Mouse (Mus musculus) adrenal gland, postnatal 14 days (tissue): ENCODE measurements around the gene Fadd. TPM values are rescaled to one million over a fixed set of nuclear protein-coding genes. Genes with fewer than 3 reads are reported as not detected.
A peak's percentile ranks its signal among the peaks of the same experiment; 100 is the strongest.

Experiments
- DNase-seq: peaks from one replicate; pipeline ENCODE4 v3.0.0; 2021; ENCODE audit warnings: mixed read lengths
- total RNA-seq: library from RNA; stranded (reverse); gene quantifications from 2 replicates; pipeline ENCODE4 v1.2.3, GENCODE M21; 2021

Gene Fadd
- total RNA-seq, 1 experiment from 2014 or later = 9.1 TPM

DNA sequence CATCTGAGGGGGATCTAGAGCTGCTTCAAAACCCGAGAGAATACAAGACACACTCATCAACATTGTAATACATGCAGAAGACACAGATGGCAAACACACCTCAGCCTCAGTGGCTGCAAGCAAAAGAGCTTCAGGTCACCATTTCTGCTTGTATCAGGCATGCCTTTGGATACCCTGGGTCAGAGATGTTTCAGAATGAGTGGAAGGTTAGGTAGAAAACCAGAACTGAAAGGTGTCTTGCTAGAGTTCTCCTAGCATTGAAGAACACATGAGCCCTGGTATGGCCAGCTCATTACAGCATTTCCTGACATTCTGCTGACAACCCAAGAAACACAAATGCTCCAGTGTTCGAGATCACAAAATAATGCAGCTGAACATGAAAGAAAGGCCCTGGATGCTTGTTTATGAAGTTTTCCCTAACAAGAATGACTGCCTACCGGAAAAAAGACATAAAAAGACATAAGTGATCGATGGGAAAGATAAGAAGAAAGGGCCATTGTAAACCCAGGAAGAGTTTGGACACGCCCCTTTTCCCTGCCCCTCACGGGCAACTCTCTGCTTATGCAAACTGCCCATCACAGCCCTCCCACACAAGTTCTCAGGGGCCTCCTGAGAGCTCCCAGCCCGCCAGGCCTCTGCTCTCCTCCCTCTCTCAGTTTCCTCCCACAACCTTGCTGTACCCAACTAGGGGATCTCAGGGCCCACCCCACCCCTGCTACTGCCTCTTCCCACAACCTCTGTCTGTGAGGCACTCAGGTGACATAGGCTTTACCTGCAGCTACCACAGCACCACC is 50.5 kb downstream of the Fadd start:
- DNase-seq = peak; percentile 23

DNA sequence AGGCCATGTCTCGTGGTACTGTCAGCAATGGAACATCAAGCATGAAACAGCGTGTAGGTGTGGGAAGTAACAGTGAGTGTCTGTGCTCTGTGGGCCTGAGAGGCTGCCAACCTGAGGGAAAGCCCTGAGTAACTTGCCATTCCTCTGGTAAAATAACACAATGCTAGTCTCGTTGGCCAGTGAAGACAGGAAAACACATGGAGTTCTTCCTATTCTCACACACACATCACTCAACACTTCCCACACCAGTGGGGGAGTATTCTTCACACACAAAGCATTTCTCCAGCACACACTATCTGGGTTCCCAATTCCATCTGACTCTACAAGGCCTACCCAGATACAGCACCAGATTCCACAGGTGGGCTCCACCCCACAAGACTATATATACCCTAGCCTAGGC is 52.4 kb downstream of the Fadd start:
- no peak for DNase-seq

GRCm38 (mm10) chr7:144527723-144528221 is 54.5 kb downstream of the Fadd start:
- peak; percentile 79 for DNase-seq

Other genes starting within 250 kb of the Fadd start
- gene Cttn, start 111.5 kb downstream of the Fadd start, total RNA-seq = 127 and 136 TPM in 2 replicates
- gene Ppfia1, start 28.7 kb downstream of the Fadd start, total RNA-seq = 50.9 and 56.3 TPM in 2 replicates
- gene Ano1, start 169.5 kb upstream of the Fadd start, total RNA-seq = 34.8 and 40.9 TPM in 2 replicates